In the genomic region with DNA sequence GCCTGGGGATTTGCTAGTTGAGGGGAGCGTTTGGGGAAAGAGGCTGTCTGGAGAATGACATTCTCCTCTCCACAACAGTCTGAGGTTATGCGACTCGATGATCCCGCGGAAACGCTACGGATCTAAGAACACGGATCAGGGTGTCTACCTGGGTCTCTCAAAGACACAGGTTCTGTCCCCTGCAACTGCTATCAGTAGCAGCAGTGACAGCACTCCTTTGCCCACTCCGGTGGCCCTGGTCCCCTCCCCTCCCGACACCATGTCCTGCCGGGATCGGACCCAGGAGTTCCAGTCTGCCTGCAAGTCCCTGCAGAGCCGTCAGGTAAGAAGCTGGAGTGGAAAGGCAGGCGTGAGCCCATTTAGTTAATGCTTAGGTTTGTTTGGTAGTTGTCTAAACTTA, we compare ENCODE assay signal across 1 mouse cellular context.
TF ChIP-seq lines count a peak whose summit lies in the region.

No protein-coding gene starts in this region.

TF ChIP-seq in MEL, 35 proteins besides CTCF, POLR2A, EP300 and RAD21 (continued from another document):
- TF ChIP-seq ZMIZ1 (IDR thresholded peaks at IDR 0.05; ENCODE audit: low read depth, low read length) (no peak), ZC3H11A (IDR thresholded peaks at IDR 0.05; ENCODE audit: low read depth, low read length) (no peak)
